Mouse (Mus musculus) kidney, embryonic 16.5 days (tissue): ENCODE measurements at regions not wholly inside any gene's neighbourhood (a gene's known extent, or its start where the extent isn't known, plus 50 kb on each side); places are given as distances from the start of the nearest gene placed in this dataset.
"Not testable (repeated sequence)": the region's sequence is repeated elsewhere in the genome, so short reads cannot be mapped to it uniquely, and the experiment has no call there.

Experiments
- ATAC-seq: fragments of 200-750 bp; cut with Nextera tagmentation; 2 replicates; pipeline ENCODE4 v1.8.0; 2017; ENCODE audit warnings: moderate TSS enrichment; ENCODE audit not compliant: low FRiP score, low TSS enrichment
- H3K27ac ChIP-seq: fragments of 300-500 bp; sonication (generic); 2 replicates; pipeline ENCODE4 v1.5.1; 2014; ENCODE audit warnings: low read length
- H3K27me3 ChIP-seq: fragments of 300-500 bp; sonication (generic); 2 replicates; pipeline ENCODE4 v1.6.1; 2014; ENCODE audit warnings: low read length, control low read depth, mixed read lengths; ENCODE audit not compliant: insufficient read depth
- H3K36me3 ChIP-seq: fragments of 300-500 bp; sonication (generic); 2 replicates; pipeline ENCODE4 v1.6.1; 2014; ENCODE audit warnings: low read length, control low read depth, mixed read lengths; ENCODE audit not compliant: insufficient read depth
- H3K4me1 ChIP-seq: fragments of 300-500 bp; sonication (generic); 2 replicates; pipeline ENCODE4 v1.6.1; 2014; ENCODE audit warnings: low read length, control low read depth, mixed read lengths; ENCODE audit not compliant: insufficient read depth
- H3K4me2 ChIP-seq: fragments of 300-500 bp; sonication (generic); replicated peaks from 2 replicates; pipeline ENCODE4 v1.6.1; 2014; ENCODE audit warnings: low read depth, low read length
- H3K4me3 ChIP-seq: fragments of 300-500 bp; sonication (generic); 2 replicates; pipeline ENCODE4 v1.5.1; 2014; ENCODE audit warnings: mild to moderate bottlenecking, low read length
- H3K9ac ChIP-seq: fragments of 300-500 bp; sonication (generic); replicated peaks from 2 replicates; pipeline ENCODE4 v1.6.1; 2014; ENCODE audit warnings: low read length
- H3K9me3 ChIP-seq: fragments of 300-500 bp; sonication (generic); 2 replicates; pipeline ENCODE4 v1.6.1; 2016; ENCODE audit warnings: low read length, control low read depth
- WGBS: fragments of 180-500 bp; shearing (Covaris S2); extraction: QIAGEN DNeasy Blood & Tissue Kit; methylation state at CpG from one replicate; pipeline ENCODE4 v1.1.7; 2014; 5-methylcytosine and 5-hydroxymethylcytosine counted together

DNA sequence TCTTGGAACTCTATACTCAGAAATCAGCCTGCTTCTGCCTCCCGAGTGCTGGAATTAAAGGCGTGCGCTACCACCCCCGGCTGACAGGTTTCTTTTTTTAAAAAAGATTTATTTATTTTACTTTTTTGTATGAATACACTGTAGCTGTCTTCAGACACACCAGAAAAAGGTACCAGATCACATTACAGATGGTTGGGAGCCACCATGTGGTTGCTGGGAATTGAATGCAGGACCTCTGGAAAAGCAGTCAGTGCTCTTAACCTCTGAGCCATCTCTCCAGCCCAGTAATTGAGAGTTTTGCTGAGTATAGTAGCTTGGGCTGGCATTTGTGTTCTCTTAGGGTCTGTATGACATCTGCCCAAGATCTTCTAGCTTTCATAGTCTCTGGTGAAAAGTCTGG is 78.4 kb upstream of the Nabp1 start:
- not testable (repeated sequence) for H3K27me3 ChIP-seq, H3K27ac ChIP-seq, H3K4me1 ChIP-seq, H3K9ac ChIP-seq, H3K4me2 ChIP-seq, H3K9me3 ChIP-seq, H3K36me3 ChIP-seq, H3K4me3 ChIP-seq, ATAC-seq
- WGBS = 94% methylated on average over 4 of the region's 4 CpGs

DNA sequence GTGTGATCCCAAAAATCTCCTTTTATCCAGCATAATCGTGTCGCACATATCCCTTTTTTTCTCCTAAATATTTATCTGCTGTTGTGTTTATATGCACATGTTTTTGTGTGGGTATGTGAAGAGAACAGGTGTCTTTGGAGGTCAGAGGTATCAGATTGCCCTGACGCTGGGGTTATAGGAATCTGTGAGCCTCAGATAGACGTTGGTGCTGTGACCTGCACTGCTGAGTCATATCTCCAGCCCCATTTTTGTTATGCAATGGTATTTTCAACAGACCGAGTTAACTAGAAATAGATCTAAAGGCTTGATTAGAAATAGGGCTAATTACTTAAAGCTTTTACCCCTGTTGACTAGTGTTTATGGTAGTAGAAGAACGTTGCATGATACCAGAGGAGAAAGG is 75.5 kb upstream of the Nabp1 start:
- Histone ChIP-seq H3K4me3 (no peak overlapping the region), H3K27ac (no peak overlapping the region), H3K36me3 (no peaks in the 10 kb centered on the region), H3K9me3 (no peaks in the 10 kb centered on the region), H3K9ac (no peak overlapping the region), H3K4me1 (no peaks in the 10 kb centered on the region), H3K27me3 (no peaks in the 10 kb centered on the region), H3K4me2 (no peak overlapping the region)
- no peak for ATAC-seq
- 60% methylated on average over 6 of the region's 6 CpGs for WGBS

DNA sequence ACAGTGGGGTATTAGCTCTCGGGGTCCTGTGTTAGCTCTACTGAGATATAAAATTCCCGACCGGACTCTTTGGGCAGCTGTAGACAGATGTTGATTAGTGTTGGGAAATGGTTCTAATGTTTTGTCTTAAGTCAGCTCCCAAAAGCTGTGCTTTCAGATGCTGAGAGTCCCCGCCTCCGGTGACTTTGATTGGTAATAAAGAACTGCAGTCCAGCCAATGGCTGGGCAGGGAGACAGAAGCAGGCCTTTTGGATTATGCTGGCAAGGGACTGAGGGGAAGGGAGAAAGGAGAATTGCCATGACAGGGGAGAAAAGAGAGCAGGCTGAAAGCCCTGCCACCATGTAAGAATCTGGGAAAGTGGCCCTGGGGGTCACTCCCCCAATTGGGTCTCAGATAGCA is 73.4 kb upstream of the Nabp1 start:
- WGBS = 45% methylated on average over 5 of the region's 5 CpGs
- ATAC-seq = 0 out of 2 replicates have a peak, but pooled peaks have one; percentile 39
- H3K9ac ChIP-seq = no peak overlapping the region
- H3K36me3 ChIP-seq = no peaks in the 10 kb centered on the region
- no peaks in the 10 kb centered on the region for H3K4me1 ChIP-seq
- no peak overlapping the region for H3K4me2 ChIP-seq
- H3K27ac ChIP-seq = no peak overlapping the region
- no peak overlapping the region for H3K4me3 ChIP-seq
- H3K9me3 ChIP-seq = no peaks in the 10 kb centered on the region
- no peaks in the 10 kb centered on the region for H3K27me3 ChIP-seq

DNA sequence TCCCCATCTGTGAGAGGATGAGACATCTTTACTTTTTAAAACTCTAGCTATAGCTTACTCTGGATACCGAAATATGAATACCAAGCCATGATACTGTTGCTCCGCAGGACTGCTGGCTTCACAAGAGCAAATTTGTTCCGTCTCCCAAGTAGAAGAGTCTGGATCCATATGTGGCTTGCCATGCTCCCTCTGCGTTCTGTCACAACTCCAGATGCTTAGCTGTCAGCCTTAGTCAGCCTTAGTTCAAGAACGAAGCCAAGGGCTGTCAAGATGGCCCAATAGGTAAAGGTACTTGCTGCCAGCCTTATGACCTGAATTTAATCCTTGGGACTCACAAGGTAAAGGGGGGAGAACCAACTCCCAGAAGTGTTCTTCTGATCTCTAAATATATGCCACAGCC is 64.6 kb upstream of the Nabp1 start:
- H3K9me3 ChIP-seq = no peaks in the 10 kb centered on the region
- no peaks in the 10 kb centered on the region for H3K27me3 ChIP-seq
- no peak overlapping the region for H3K9ac ChIP-seq
- 95% methylated on average over 5 of the region's 5 CpGs for WGBS
- 0 out of 2 replicates have a peak, but pooled peaks cover 5% of the 10 kb centered on the region for H3K4me1 ChIP-seq
- no peak overlapping the region for H3K4me3 ChIP-seq
- ATAC-seq = no peak
- no peak overlapping the region for H3K4me2 ChIP-seq
- H3K27ac ChIP-seq = no peak overlapping the region
- H3K36me3 ChIP-seq = no peaks in the 10 kb centered on the region

DNA sequence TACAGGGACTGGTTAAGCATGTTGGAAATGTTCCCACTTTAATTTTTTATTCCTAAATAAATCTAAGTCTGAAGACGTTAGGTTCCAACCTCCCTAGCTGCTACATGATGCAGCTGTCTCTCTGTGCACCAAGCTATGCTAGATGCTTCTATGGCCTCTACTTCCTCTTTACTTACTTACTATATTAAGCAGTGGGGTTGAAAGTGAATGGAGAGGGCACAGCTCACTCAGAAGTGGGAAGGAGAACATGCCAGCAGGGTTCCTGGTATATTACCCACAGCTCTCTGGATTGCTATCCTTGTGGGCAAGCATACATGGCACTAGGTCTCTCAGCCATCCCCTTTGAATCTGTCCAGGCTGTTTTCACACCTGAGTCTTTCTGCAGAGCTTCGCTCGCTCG is 61.4 kb upstream of the Nabp1 start:
- H3K4me3 ChIP-seq = no peak overlapping the region
- H3K9ac ChIP-seq = no peak overlapping the region
- no peaks in the 10 kb centered on the region for H3K36me3 ChIP-seq
- 0 out of 2 replicates have a peak, but pooled peaks cover 5% of the 10 kb centered on the region for H3K4me1 ChIP-seq
- H3K4me2 ChIP-seq = no peak overlapping the region
- no peaks in the 10 kb centered on the region for H3K27me3 ChIP-seq
- ATAC-seq = peak; percentile 81; the same call in 1 of the 2 replicates
- peak overlapping the region; percentile 65; the same call in 1 of the 2 replicates for H3K27ac ChIP-seq
- WGBS = 64% methylated on average over 4 of the region's 4 CpGs
- no peaks in the 10 kb centered on the region for H3K9me3 ChIP-seq

DNA sequence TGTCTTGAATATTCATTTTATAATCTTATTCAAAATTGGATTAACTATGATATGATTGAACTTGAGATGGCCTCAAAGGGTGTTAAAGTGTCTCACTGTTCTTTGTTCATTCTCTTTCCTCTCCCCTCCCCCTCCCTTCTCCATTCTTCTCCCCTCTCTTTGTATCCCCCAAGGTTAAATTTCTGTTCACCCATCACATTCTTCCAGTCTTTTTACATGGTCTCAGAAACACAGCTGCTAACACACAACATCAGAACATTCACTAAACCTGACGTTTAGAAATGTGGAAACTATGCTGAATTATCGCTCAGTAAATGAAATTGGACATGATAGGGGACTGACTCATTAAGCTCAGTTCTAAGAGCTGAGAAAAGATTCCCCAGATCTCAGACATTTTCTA is 60.6 kb upstream of the Nabp1 start:
- Histone ChIP-seq H3K4me3 (no peak overlapping the region), H3K4me2 (no peak overlapping the region), H3K36me3 (no peaks in the 10 kb centered on the region), H3K27ac (peak overlapping the region; percentile 66; the same call in 1 of the 2 replicates), H3K9me3 (no peaks in the 10 kb centered on the region), H3K27me3 (no peaks in the 10 kb centered on the region), H3K9ac (no peak overlapping the region), H3K4me1 (0 out of 2 replicates have a peak, but pooled peaks cover 5% of the 10 kb centered on the region)
- 67% methylated on average over 2 of the region's 2 CpGs for WGBS
- no peak for ATAC-seq

DNA sequence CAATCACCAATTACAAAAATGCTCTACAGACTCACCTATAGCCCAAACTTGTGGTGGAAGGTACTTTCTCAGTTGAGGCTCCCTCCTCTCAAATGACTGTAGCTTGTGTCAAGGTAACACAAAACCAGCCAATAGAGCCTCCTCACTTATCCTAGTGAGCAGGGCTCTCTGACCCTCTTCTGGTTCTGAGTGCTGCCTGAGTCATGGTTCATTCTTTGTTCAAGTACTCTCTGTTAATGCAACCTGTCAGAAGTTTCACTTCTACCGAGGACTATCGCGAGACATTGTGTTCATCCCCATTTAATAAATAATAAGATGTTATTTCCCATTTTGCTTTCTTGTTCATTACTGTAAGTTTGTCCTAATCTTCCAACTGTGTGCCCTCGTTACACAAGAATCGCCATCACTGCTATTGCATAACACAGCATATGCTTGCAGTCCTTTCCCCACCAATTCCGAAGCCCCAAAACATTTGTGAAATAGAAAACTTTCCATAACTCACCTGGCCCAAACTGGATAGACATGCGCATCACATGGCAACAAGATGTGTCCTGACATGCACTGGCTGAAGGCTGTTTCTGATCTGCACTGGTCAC is 59.6 kb upstream of the Nabp1 start:
- Histone ChIP-seq H3K4me3 (no peak overlapping the region), H3K4me1 (0 out of 2 replicates have a peak, but pooled peaks cover 5% of the 10 kb centered on the region), H3K36me3 (no peaks in the 10 kb centered on the region), H3K9me3 (no peaks in the 10 kb centered on the region), H3K9ac (no peak overlapping the region), H3K4me2 (no peak overlapping the region), H3K27me3 (no peaks in the 10 kb centered on the region), H3K27ac (no peak overlapping the region)
- no peak for ATAC-seq
- WGBS = 95% methylated on average over 7 of the region's 7 CpGs

DNA sequence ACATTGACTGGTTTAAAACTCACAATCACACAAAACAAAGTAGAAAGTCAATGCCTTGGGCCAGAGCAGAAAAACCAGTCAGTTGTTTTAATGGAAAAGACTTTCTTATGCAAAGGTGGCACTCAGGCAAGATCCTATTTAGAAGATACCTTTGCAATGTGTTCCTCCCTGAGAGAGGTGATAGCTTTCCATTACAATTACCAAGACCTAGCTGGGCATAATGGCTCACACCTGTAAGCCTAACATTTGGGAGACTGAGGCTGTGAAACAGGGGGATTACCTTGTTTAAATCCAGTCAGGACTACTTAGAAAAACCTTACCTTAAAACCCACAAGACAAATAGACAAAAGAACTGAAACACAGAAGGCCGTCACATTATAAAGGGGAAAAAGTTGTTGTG is 57.9 kb upstream of the Nabp1 start:
- Histone ChIP-seq H3K9me3 (no peaks in the 10 kb centered on the region), H3K27ac (no peak overlapping the region), H3K4me1 (0 out of 2 replicates have a peak, but pooled peaks cover 5% of the 10 kb centered on the region), H3K9ac (no peak overlapping the region), H3K4me3 (no peak overlapping the region), H3K27me3 (no peaks in the 10 kb centered on the region), H3K36me3 (no peaks in the 10 kb centered on the region), H3K4me2 (no peak overlapping the region)
- WGBS = 94% methylated on average over 1 of the region's 1 CpGs
- no peak for ATAC-seq

DNA sequence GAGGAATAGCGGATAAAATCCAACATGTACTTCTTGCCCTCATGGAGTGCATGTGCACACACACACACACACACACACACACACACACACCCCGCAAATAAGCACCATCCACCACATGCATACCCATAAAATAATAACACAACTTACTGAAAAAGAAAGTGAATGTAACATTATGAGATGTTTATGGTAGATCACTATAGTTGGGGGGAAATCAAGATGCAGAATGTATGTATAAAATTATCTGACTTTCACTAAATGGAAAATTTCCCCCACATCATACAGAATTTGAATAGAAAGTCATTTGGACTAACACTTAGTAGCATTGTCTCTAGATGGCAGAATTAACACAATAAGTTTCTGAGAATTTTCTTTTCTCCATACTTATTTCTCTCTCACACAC is 57.2 kb upstream of the Nabp1 start:
- H3K9ac ChIP-seq = no peak overlapping the region
- no peaks in the 10 kb centered on the region for H3K27me3 ChIP-seq
- peaks cover 7% of the 10 kb centered on the region; the same call in 1 of the 2 replicates for H3K4me1 ChIP-seq
- no peak overlapping the region for H3K4me3 ChIP-seq
- H3K9me3 ChIP-seq = no peaks in the 10 kb centered on the region
- WGBS = 91% methylated on average over 2 of the region's 2 CpGs
- no peak for ATAC-seq
- no peaks in the 10 kb centered on the region for H3K36me3 ChIP-seq
- H3K27ac ChIP-seq = no peak overlapping the region
- H3K4me2 ChIP-seq = no peak overlapping the region

DNA sequence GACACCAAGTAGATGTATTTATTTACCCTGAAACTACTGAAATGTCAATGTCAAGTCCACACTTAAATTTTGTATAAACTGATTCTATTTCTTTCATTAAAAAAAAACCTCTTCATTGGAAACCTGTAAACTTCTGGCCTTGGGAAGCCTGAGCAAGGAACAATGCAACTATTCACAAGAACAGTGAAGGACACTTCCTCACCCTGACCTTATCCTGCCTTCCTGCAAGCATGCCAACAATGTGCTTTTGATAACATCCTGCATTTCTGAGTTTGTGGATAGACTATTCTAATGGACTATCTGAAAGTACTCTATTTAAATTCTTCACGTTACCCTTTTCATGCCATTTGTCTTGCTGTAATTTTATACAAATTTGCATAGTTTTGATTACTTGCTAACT is 53.1 kb upstream of the Nabp1 start:
- Histone ChIP-seq H3K4me2 (no peak overlapping the region), H3K27me3 (no peaks in the 10 kb centered on the region), H3K4me3 (no peak overlapping the region), H3K36me3 (no peaks in the 10 kb centered on the region), H3K27ac (peak overlapping the region; percentile 50; the same call in 1 of the 2 replicates), H3K9ac (no peak overlapping the region), H3K9me3 (no peaks in the 10 kb centered on the region), H3K4me1 (peaks cover 12% of the 10 kb centered on the region; the same call in 1 of the 2 replicates)
- WGBS = 50% methylated on average over 1 of the region's 1 CpGs
- no peak for ATAC-seq
